Mouse (Mus musculus): ENCODE results near the gene Nr3c2. TPM values are rescaled to one million over a fixed set of nuclear protein-coding genes. Genes with fewer than 3 reads are reported as not detected.
A peak's percentile ranks its signal among the peaks of the same experiment; 100 is the strongest.

The Nr3c2 gene
- polyA plus RNA-seq, 1 experiment from 2014 or later, result 0.90 TPM

GRCm38 (mm10) chr8:77189318-77189717 lies 290.1 kb downstream of the Nr3c2 start:
- ATAC-seq, result no peak
- H3K4me3 ChIP-seq, result no peak overlapping the region
- no peaks in the 10 kb centered on the region for H3K9me3 ChIP-seq (replicated peaks)
- H3K4me2 ChIP-seq, result no peak overlapping the region
- H3K4me1 ChIP-seq, result peaks cover 18% of the 10 kb centered on the region
- H3K9ac ChIP-seq, result no peak overlapping the region
- no peak overlapping the region for H3K27ac ChIP-seq
- no peaks in the 10 kb centered on the region for H3K27me3 ChIP-seq
- no peaks in the 10 kb centered on the region for H3K36me3 ChIP-seq (ENCODE audit: poor library complexity, severe bottlenecking)
- 86% methylated on average over 9 of the region's 9 CpGs for WGBS

GRCm38 (mm10) chr8:77190393-77190792 lies 291.2 kb downstream of the Nr3c2 start:
- no peaks in the 10 kb centered on the region for H3K36me3 ChIP-seq (ENCODE audit: poor library complexity, severe bottlenecking)
- H3K9ac ChIP-seq, result no peak overlapping the region
- WGBS, result 86% methylated on average over 3 of the region's 3 CpGs
- ATAC-seq, result no peak
- H3K27me3 ChIP-seq, result no peaks in the 10 kb centered on the region
- H3K4me3 ChIP-seq, result no peak overlapping the region
- peaks cover 18% of the 10 kb centered on the region for H3K4me1 ChIP-seq
- no peak overlapping the region for H3K4me2 ChIP-seq
- H3K27ac ChIP-seq, result no peak overlapping the region
- no peaks in the 10 kb centered on the region for H3K9me3 ChIP-seq (replicated peaks)

- WGBS, result 90% methylated on average over 3 of the region's 3 CpGs
- Histone ChIP-seq H3K4me2 (no peak overlapping the region), H3K4me1 (peaks cover under 1% of the 10 kb centered on the region; the same call in 1 of the 2 replicates), H3K4me3 (no peak overlapping the region), H3K27ac (no peak overlapping the region), H3K36me3 (ENCODE audit: poor library complexity, severe bottlenecking) (no peaks in the 10 kb centered on the region), H3K27me3 (no peaks in the 10 kb centered on the region), H3K9me3 (replicated peaks) (no peaks in the 10 kb centered on the region), H3K9ac (no peak overlapping the region)
- ATAC-seq, result no peak
These were observed 310.1 kb downstream of the Nr3c2 start for GRCm38 (mm10) chr8:77209297-77209696.

GRCm38 (mm10) chr8:77213893-77214464 lies 314.7 kb downstream of the Nr3c2 start:
- Histone ChIP-seq H3K4me3 (no peak overlapping the region), H3K4me2 (no peak overlapping the region), H3K9ac (no peak overlapping the region), H3K27me3 (no peaks in the 10 kb centered on the region), H3K9me3 (replicated peaks) (no peaks in the 10 kb centered on the region), H3K27ac (no peak overlapping the region), H3K4me1 (peaks cover 5% of the 10 kb centered on the region), H3K36me3 (ENCODE audit: poor library complexity, severe bottlenecking) (no peaks in the 10 kb centered on the region)
- 82% methylated on average over 3 of the region's 3 CpGs for WGBS
- no peak for ATAC-seq

GRCm38 (mm10) chr8:77214665-77215064 lies 315.4 kb downstream of the Nr3c2 start:
- Histone ChIP-seq H3K9ac (no peak overlapping the region), H3K36me3 (ENCODE audit: poor library complexity, severe bottlenecking) (no peaks in the 10 kb centered on the region), H3K27ac (no peak overlapping the region), H3K27me3 (no peaks in the 10 kb centered on the region), H3K4me3 (no peak overlapping the region), H3K9me3 (replicated peaks) (no peaks in the 10 kb centered on the region), H3K4me1 (peaks cover 5% of the 10 kb centered on the region), H3K4me2 (no peak overlapping the region)
- WGBS, result 66% methylated on average over 8 of the region's 8 CpGs
- ATAC-seq, result peak; percentile 59; the same call in 1 of the 2 replicates

- H3K27ac ChIP-seq, result no peak overlapping the region
- 69% methylated on average over 6 of the region's 6 CpGs for WGBS
- H3K27me3 ChIP-seq, result no peaks in the 10 kb centered on the region
- no peaks in the 10 kb centered on the region for H3K9me3 ChIP-seq (replicated peaks)
- H3K9ac ChIP-seq, result no peak overlapping the region
- H3K4me2 ChIP-seq, result no peak overlapping the region
- no peak overlapping the region for H3K4me3 ChIP-seq
- peaks cover 5% of the 10 kb centered on the region for H3K4me1 ChIP-seq
- no peaks in the 10 kb centered on the region for H3K36me3 ChIP-seq (ENCODE audit: poor library complexity, severe bottlenecking)
- ATAC-seq, result peak; percentile 33
These were observed 315.9 kb downstream of the Nr3c2 start for GRCm38 (mm10) chr8:77215191-77215590.

GRCm38 (mm10) chr8:77223123-77223522 lies 323.9 kb downstream of the Nr3c2 start:
- H3K4me3 ChIP-seq, result no peak overlapping the region
- WGBS, result 78% methylated on average over 4 of the region's 4 CpGs
- no peaks in the 10 kb centered on the region for H3K4me1 ChIP-seq
- H3K4me2 ChIP-seq, result no peak overlapping the region
- no peak overlapping the region for H3K9ac ChIP-seq
- no peak overlapping the region for H3K27ac ChIP-seq
- no peak for ATAC-seq
- no peaks in the 10 kb centered on the region for H3K9me3 ChIP-seq (replicated peaks)
- H3K27me3 ChIP-seq, result no peaks in the 10 kb centered on the region
- H3K36me3 ChIP-seq (ENCODE audit: poor library complexity, severe bottlenecking), result no peaks in the 10 kb centered on the region

- WGBS, result 91% methylated on average over 5 of the region's 5 CpGs
- Histone ChIP-seq H3K36me3 (ENCODE audit: poor library complexity, severe bottlenecking) (no peaks in the 10 kb centered on the region), H3K27ac (no peak overlapping the region), H3K27me3 (no peaks in the 10 kb centered on the region), H3K9ac (no peak overlapping the region), H3K9me3 (replicated peaks) (no peaks in the 10 kb centered on the region), H3K4me3 (no peak overlapping the region), H3K4me2 (no peak overlapping the region), H3K4me1 (peaks cover 5% of the 10 kb centered on the region; the same call in 1 of the 2 replicates)
- ATAC-seq, result no peak
These were observed 328.5 kb downstream of the Nr3c2 start for GRCm38 (mm10) chr8:77227742-77228141.

- no peak overlapping the region for H3K4me2 ChIP-seq
- ATAC-seq, result no peak
- H3K36me3 ChIP-seq (ENCODE audit: poor library complexity, severe bottlenecking), result no peaks in the 10 kb centered on the region
- H3K27me3 ChIP-seq, result no peaks in the 10 kb centered on the region
- H3K27ac ChIP-seq, result no peak overlapping the region
- H3K9ac ChIP-seq, result no peak overlapping the region
- no peaks in the 10 kb centered on the region for H3K9me3 ChIP-seq (replicated peaks)
- 48% methylated on average over 7 of the region's 7 CpGs for WGBS
- peaks cover 5% of the 10 kb centered on the region; the same call in 1 of the 2 replicates for H3K4me1 ChIP-seq
- no peak overlapping the region for H3K4me3 ChIP-seq
These were observed 329.4 kb downstream of the Nr3c2 start for GRCm38 (mm10) chr8:77228688-77229087.

- Histone ChIP-seq H3K4me3 (no peak overlapping the region), H3K9ac (no peak overlapping the region), H3K27ac (no peak overlapping the region), H3K4me2 (no peak overlapping the region), H3K27me3 (no peaks in the 10 kb centered on the region), H3K36me3 (ENCODE audit: poor library complexity, severe bottlenecking) (no peaks in the 10 kb centered on the region), H3K4me1 (peaks cover 5% of the 10 kb centered on the region; the same call in 1 of the 2 replicates), H3K9me3 (replicated peaks) (no peaks in the 10 kb centered on the region)
- no peak for ATAC-seq
- WGBS, result 83% methylated on average over 1 of the region's 1 CpGs
These were observed 332.0 kb downstream of the Nr3c2 start for GRCm38 (mm10) chr8:77231211-77231610.

- Histone ChIP-seq H3K4me3 (no peak overlapping the region), H3K9me3 (replicated peaks) (no peaks in the 10 kb centered on the region), H3K4me2 (no peak overlapping the region), H3K27me3 (no peaks in the 10 kb centered on the region), H3K36me3 (ENCODE audit: poor library complexity, severe bottlenecking) (no peaks in the 10 kb centered on the region), H3K27ac (no peak overlapping the region), H3K4me1 (peaks cover 5% of the 10 kb centered on the region; the same call in 1 of the 2 replicates), H3K9ac (no peak overlapping the region)
- 71% methylated on average over 6 of the region's 6 CpGs for WGBS
- no peak for ATAC-seq
These were observed 332.6 kb downstream of the Nr3c2 start for GRCm38 (mm10) chr8:77231834-77232233.

- H3K4me1 ChIP-seq, result peaks cover 5% of the 10 kb centered on the region; the same call in 1 of the 2 replicates
- H3K9ac ChIP-seq, result no peak overlapping the region
- H3K27ac ChIP-seq, result no peak overlapping the region
- 89% methylated on average over 3 of the region's 3 CpGs for WGBS
- ATAC-seq, result no peak
- no peak overlapping the region for H3K4me3 ChIP-seq
- H3K36me3 ChIP-seq (ENCODE audit: poor library complexity, severe bottlenecking), result no peaks in the 10 kb centered on the region
- H3K27me3 ChIP-seq, result no peaks in the 10 kb centered on the region
- H3K9me3 ChIP-seq (replicated peaks), result no peaks in the 10 kb centered on the region
- H3K4me2 ChIP-seq, result no peak overlapping the region
These were observed 333.2 kb downstream of the Nr3c2 start for GRCm38 (mm10) chr8:77232411-77232810.

GRCm38 (mm10) chr8:77236701-77237100 lies 337.5 kb downstream of the Nr3c2 start:
- no peaks in the 10 kb centered on the region for H3K4me1 ChIP-seq
- no peak overlapping the region for H3K9ac ChIP-seq
- 73% methylated on average over 1 of the region's 1 CpGs for WGBS
- no peaks in the 10 kb centered on the region for H3K27me3 ChIP-seq
- no peaks in the 10 kb centered on the region for H3K36me3 ChIP-seq (ENCODE audit: poor library complexity, severe bottlenecking)
- no peak overlapping the region for H3K4me3 ChIP-seq
- no peak for ATAC-seq
- H3K9me3 ChIP-seq (replicated peaks), result no peaks in the 10 kb centered on the region
- H3K27ac ChIP-seq, result no peak overlapping the region
- no peak overlapping the region for H3K4me2 ChIP-seq
